Mouse (Mus musculus) lung, postnatal 4 days (tissue): Measurements from ENCODE around the gene Otub1.

ENCODE experiments used
- DNase-seq, 2 experiments: peaks; one replicate each; pipeline ENCODE4 v3.0.0; 2021

The Otub1 gene

GRCm38 (mm10) chr19:7205326-7205725 lies 790 bp downstream of the Otub1 start:
- no peak for DNase-seq

GRCm38 (mm10) chr19:7204898-7205297 lies 1.2 kb downstream of the Otub1 start:
- no peak for DNase-seq

- no peak for DNase-seq
Measured at GRCm38 (mm10) chr19:7200427-7200826, 5.7 kb downstream of the Otub1 start.

- DNase-seq, result no peak
Measured at GRCm38 (mm10) chr19:7199089-7199488, 7.0 kb downstream of the Otub1 start.

GRCm38 (mm10) chr19:7197445-7197844 lies 8.7 kb downstream of the Otub1 start:
- DNase-seq, result no peak

GRCm38 (mm10) chr19:7196741-7197270 lies 9.3 kb downstream of the Otub1 start:
- peak in 1 of 2 experiments; percentile 28 for DNase-seq

- DNase-seq, result peak; percentile 66 to 75
Measured at GRCm38 (mm10) chr19:7195900-7196728, 10.0 kb downstream of the Otub1 start.

GRCm38 (mm10) chr19:7192561-7192967 lies 13.6 kb downstream of the Otub1 start:
- no peak for DNase-seq

GRCm38 (mm10) chr19:7191639-7192038 lies 14.5 kb downstream of the Otub1 start:
- DNase-seq, result no peak

- no peak for DNase-seq
Measured at GRCm38 (mm10) chr19:7190986-7191385, 15.1 kb downstream of the Otub1 start.

- DNase-seq, result no peak
Measured at GRCm38 (mm10) chr19:7189026-7189425, 17.1 kb downstream of the Otub1 start.

GRCm38 (mm10) chr19:7187157-7187556 lies 19.0 kb downstream of the Otub1 start:
- no peak for DNase-seq

- no peak for DNase-seq
Measured at GRCm38 (mm10) chr19:7185715-7186291, 20.3 kb downstream of the Otub1 start.

- DNase-seq, result no peak
Measured at GRCm38 (mm10) chr19:7185059-7185458, 21.1 kb downstream of the Otub1 start.

- no peak for DNase-seq
Measured at GRCm38 (mm10) chr19:7183419-7183818, 22.7 kb downstream of the Otub1 start.

GRCm38 (mm10) chr19:7182273-7182949 lies 23.7 kb downstream of the Otub1 start:
- DNase-seq, result peak; percentile 66 to 71

- no peak for DNase-seq
Measured at GRCm38 (mm10) chr19:7181496-7181895, 24.6 kb downstream of the Otub1 start.

- DNase-seq, result peak in 1 of 2 experiments; percentile 47
Measured at GRCm38 (mm10) chr19:7180756-7181405, 25.2 kb downstream of the Otub1 start.

GRCm38 (mm10) chr19:7178841-7179452 lies 27.2 kb downstream of the Otub1 start:
- no peak for DNase-seq

- DNase-seq, result no peak
Measured at GRCm38 (mm10) chr19:7177804-7178511, 28.2 kb downstream of the Otub1 start.

GRCm38 (mm10) chr19:7176041-7176696 lies 29.9 kb downstream of the Otub1 start:
- DNase-seq, result no peak
